Mouse (Mus musculus) liver, embryonic 13.5 days (tissue): ENCODE data around the gene Ube2i. TPM values are rescaled to one million over a fixed set of nuclear protein-coding genes. Genes with fewer than 3 reads are reported as not detected.
A peak's percentile ranks its signal among the peaks of the same experiment; 100 is the strongest.
"Not testable (repeated sequence)": the region's sequence is repeated elsewhere in the genome, so short reads cannot be mapped to it uniquely, and the experiment has no call there.

Experiments used
- ATAC-seq: fragments of 200-750 bp; cut with Nextera tagmentation; 2 replicates; pipeline ENCODE4 v1.8.0; 2017; ENCODE audit warnings: low read depth, mild to moderate bottlenecking, moderate number of reproducible peaks, moderate library complexity
- DNase-seq: peaks from one replicate; pipeline ENCODE4 v3.0.0; 2022
- H3K27ac ChIP-seq: fragments of 300-500 bp; sonication (generic); 2 replicates; pipeline ENCODE4 v1.5.1; 2015; ENCODE audit warnings: moderate library complexity, mild to moderate bottlenecking, inconsistent platforms
- H3K27me3 ChIP-seq: fragments of 300-500 bp; sonication (generic); 2 replicates; pipeline ENCODE4 v1.6.1; 2015; ENCODE audit warnings: mild to moderate bottlenecking, inconsistent platforms
- H3K36me3 ChIP-seq: fragments of 300-500 bp; sonication (generic); 2 replicates; pipeline ENCODE4 v1.6.1; 2015; ENCODE audit warnings: mild to moderate bottlenecking, inconsistent platforms
- H3K4me1 ChIP-seq: fragments of 300-500 bp; sonication (generic); replicated peaks from 2 replicates; pipeline ENCODE4 v1.6.1; 2015; ENCODE audit warnings: inconsistent platforms
- H3K4me2 ChIP-seq: fragments of 300-500 bp; sonication (generic); 2 replicates; pipeline ENCODE4 v1.6.1; 2015; ENCODE audit warnings: inconsistent platforms, mild to moderate bottlenecking, moderate library complexity
- H3K4me3 ChIP-seq: fragments of 300-500 bp; sonication (generic); replicated peaks from 2 replicates; pipeline ENCODE4 v1.5.1; 2015; ENCODE audit warnings: mild to moderate bottlenecking, inconsistent platforms
- H3K9ac ChIP-seq: fragments of 300-500 bp; sonication (generic); 2 replicates; pipeline ENCODE4 v1.6.1; 2015; ENCODE audit warnings: mild to moderate bottlenecking, inconsistent platforms
- H3K9me3 ChIP-seq: fragments of 300-500 bp; sonication (generic); replicated peaks from 2 replicates; pipeline ENCODE4 v1.6.1; 2016; ENCODE audit warnings: inconsistent platforms
- WGBS: fragments of 180-500 bp; shearing (Covaris S2); methylation state at CpG from one replicate; pipeline ENCODE4 v1.1.7; 2015; ENCODE audit not compliant: insufficient replicate concordance; 5-methylcytosine and 5-hydroxymethylcytosine counted together
- polyA plus RNA-seq: library from polyadenylated mRNA; unstranded; fragments of >200 nt; fragmentation: Nextera tagmentation; extraction: Ambion mirVana; gene quantifications from 2 replicates; pipeline ENCODE4 v1.2.1, GENCODE M21; 2015

Ube2i gene
- polyA plus RNA-seq, 1 experiment from 2014 or later, result 333 TPM

DNA sequence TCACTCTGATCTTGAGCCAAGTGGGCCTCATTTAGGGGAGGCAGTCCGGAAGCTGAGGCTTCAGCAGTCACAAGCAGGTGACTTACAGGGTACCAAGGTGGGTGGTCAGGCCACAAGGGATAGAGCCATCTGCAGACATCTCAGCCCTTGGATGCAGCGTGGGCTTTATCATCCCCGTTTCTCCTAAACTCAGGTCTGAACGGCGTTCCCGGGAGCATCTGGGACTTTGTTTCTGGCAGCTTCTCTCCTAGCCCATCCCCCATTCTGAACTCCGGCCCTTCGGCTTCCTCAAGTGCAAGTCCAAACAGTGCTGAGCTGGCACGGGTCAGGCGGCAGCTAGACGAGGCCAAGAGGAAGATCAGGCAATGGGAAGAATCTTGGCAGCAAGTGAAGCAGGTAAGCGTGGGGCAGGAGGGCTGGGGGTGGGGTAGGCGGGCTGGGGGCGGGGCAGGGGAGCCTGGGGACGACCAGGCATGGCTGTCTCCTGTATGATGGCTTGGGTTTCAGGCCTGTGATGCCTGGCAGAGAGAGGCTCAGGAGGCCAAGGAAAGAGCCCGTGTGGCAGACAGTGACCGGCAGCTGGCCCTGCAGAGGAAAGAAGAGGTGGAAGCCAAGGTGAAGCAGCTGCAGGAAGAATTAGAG is 44.3 kb downstream of the Ube2i start:
- not testable (repeated sequence) for H3K9ac ChIP-seq, H3K4me2 ChIP-seq, H3K27ac ChIP-seq, ATAC-seq, H3K27me3 ChIP-seq, DNase-seq, H3K9me3 ChIP-seq, H3K4me3 ChIP-seq
- WGBS, result 83% methylated on average over 17 of the region's 17 CpGs
- H3K4me1 ChIP-seq, result peaks cover 40% of the 10 kb centered on the region
- H3K36me3 ChIP-seq, result peaks cover 67% of the 10 kb centered on the region

- no peaks in the 10 kb centered on the region for H3K9me3 ChIP-seq
- H3K4me1 ChIP-seq, result peaks cover 62% of the 10 kb centered on the region
- 85% methylated on average over 5 of the region's 5 CpGs for WGBS
- ATAC-seq (no peak), DNase-seq (no peak)
- peak overlapping the region; percentile 93 for H3K4me2 ChIP-seq
- 0 out of 2 replicates have a peak overlapping the region, but pooled peaks have one; percentile 27 for H3K27ac ChIP-seq
- H3K4me3 ChIP-seq, result no peak overlapping the region
- no peaks in the 10 kb centered on the region for H3K27me3 ChIP-seq
- peaks cover 57% of the 10 kb centered on the region for H3K36me3 ChIP-seq
- H3K9ac ChIP-seq, result peak overlapping the region; percentile 96; the same call in 1 of the 2 replicates
Measured at GRCm38 (mm10) chr17:25227991-25228390, 46.4 kb downstream of the Ube2i start.

DNA sequence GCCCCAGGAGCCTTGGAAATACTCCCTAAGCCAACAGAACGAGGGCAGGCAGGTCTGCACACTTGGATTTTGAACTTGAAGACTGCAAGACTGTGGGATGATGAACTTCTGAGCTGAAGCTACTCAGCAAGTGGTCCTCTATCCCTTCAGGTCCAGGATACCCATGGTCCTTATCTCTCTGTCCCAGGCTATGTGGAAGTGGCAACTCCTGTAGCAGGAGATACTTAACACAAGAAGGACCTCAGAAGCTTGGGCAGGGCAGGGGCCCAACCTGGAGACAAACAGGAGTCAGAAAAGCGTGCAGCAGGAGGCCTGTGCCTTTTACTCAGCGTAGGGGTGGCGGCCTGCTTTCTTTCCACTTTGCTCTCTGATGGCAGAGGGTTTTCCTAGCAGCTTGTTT is 48.8 kb downstream of the Ube2i start:
- Histone ChIP-seq H3K9me3 (no peaks in the 10 kb centered on the region), H3K4me3 (peak overlapping the region; percentile 86), H3K9ac (peak overlapping the region; percentile 96), H3K36me3 (peaks cover 48% of the 10 kb centered on the region), H3K27ac (peak overlapping the region; percentile 99), H3K27me3 (no peaks in the 10 kb centered on the region), H3K4me1 (peaks cover 79% of the 10 kb centered on the region), H3K4me2 (peak overlapping the region; percentile 93)
- peak; percentile 75 for ATAC-seq
- WGBS, result 31% methylated on average over 4 of the region's 4 CpGs
- peak; percentile 69 for DNase-seq

DNA sequence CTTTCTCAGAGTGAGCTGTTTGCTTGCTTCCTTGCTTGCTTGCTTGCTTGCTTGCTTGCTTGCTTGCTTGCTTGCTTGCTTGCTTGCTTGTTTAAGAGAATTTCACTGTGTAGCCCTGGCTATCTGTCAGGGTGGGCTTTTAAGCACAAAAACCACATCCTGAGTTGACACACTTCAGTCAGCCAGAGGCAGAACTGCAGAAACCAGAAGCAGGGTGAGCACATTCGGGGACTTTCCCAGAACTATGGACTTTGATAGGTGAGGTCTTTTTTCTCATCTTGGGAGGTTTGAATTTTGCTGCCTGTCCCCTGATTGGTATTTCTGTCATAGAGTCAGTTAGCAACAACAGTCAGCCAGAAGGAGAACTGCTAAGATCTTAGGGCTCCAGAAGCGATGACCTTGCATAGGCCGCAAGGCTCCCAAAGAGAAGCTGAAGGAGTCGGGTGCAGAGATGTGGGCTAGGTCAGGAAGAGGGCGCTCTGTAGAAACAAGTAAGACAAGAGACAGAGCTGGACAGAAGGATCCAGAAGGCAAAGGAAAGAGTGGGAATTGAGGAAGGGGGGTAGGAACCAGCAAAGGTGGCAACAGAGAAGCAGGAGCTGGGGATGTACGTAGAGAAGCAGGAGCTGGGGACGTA is 49.7 kb downstream of the Ube2i start:
- H3K9ac ChIP-seq, result peak overlapping the region; percentile 96
- peaks cover 84% of the 10 kb centered on the region for H3K4me1 ChIP-seq
- H3K9me3 ChIP-seq, result no peaks in the 10 kb centered on the region
- H3K4me3 ChIP-seq, result peak overlapping the region; percentile 86
- peak overlapping the region; percentile 99 for H3K27ac ChIP-seq
- H3K36me3 ChIP-seq, result peaks cover 38% of the 10 kb centered on the region
- ATAC-seq, result no peak
- peak overlapping the region; percentile 93 for H3K4me2 ChIP-seq
- H3K27me3 ChIP-seq, result no peaks in the 10 kb centered on the region
- no peak for DNase-seq
- WGBS, result 49% methylated on average over 7 of the region's 7 CpGs

DNA sequence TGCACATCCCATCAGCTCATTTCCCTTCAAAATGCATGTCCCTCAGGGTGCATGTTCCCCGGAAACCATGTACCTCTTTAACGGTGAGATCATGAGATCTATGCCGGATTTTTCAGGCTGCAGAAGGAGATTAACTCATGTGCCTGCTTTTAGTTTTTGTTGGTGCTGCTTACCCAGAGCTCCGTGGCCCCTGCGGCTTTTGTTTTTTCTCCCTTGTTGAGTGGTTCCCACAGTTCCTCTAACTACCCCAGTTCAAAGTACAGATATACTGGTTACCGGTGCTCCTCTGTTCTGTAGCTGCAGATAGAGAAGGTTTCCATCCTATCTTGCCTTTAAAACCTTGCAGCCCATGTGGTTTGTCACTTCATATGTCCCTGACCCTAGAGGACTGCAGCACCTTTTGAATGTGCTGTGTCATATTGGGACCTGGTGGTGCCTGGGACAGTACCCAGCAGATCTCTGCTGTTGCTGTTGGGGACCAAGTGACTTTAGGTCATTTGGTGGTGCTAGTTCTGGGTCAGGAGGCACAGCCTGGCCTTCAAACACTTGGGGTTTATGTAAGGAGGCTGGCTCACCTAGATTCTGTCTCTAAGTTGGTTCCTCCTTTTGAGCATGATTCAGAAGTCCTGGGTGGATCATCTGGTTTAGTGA is 51.3 kb downstream of the Ube2i start:
- Histone ChIP-seq H3K36me3 (peaks cover 31% of the 10 kb centered on the region), H3K9ac (peak overlapping the region; percentile 96), H3K4me2 (peak overlapping the region; percentile 93), H3K27ac (peak overlapping the region; percentile 99), H3K27me3 (no peaks in the 10 kb centered on the region), H3K4me1 (peaks cover 73% of the 10 kb centered on the region), H3K9me3 (no peaks in the 10 kb centered on the region), H3K4me3 (peak overlapping the region; percentile 86)
- DNase-seq (peak; percentile 64), ATAC-seq (peak; percentile 64)
- WGBS, result 8% methylated on average over 6 of the region's 6 CpGs

- H3K4me3 ChIP-seq, result peak overlapping the region; percentile 86
- H3K27ac ChIP-seq, result peak overlapping the region; percentile 99
- WGBS, result 5% methylated on average over 18 of the region's 28 CpGs
- H3K4me1 ChIP-seq, result peaks cover 67% of the 10 kb centered on the region
- peak; percentile 67 for ATAC-seq
- not testable (repeated sequence) for H3K27me3 ChIP-seq, H3K9me3 ChIP-seq
- peak overlapping the region; percentile 96 for H3K9ac ChIP-seq
- peaks cover 25% of the 10 kb centered on the region for H3K36me3 ChIP-seq
- H3K4me2 ChIP-seq, result peak overlapping the region; percentile 93
- DNase-seq, result peak; percentile 39
Measured at GRCm38 (mm10) chr17:25222504-25222940, 51.9 kb downstream of the Ube2i start.

- DNase-seq (peak; percentile 79), ATAC-seq (peak; percentile 76)
- peak overlapping the region; percentile 77 for H3K9ac ChIP-seq
- H3K4me2 ChIP-seq, result peak overlapping the region; percentile 84
- under 1% methylated on average over 22 of the region's 30 CpGs for WGBS
- peaks cover 62% of the 10 kb centered on the region for H3K4me1 ChIP-seq
- peak overlapping the region; percentile 86 for H3K4me3 ChIP-seq
- H3K27me3 ChIP-seq, result no peaks in the 10 kb centered on the region
- peaks cover 20% of the 10 kb centered on the region for H3K36me3 ChIP-seq
- no peaks in the 10 kb centered on the region for H3K9me3 ChIP-seq
- peak overlapping the region; percentile 99 for H3K27ac ChIP-seq
Measured at GRCm38 (mm10) chr17:25221821-25222503, 52.5 kb downstream of the Ube2i start.

DNA sequence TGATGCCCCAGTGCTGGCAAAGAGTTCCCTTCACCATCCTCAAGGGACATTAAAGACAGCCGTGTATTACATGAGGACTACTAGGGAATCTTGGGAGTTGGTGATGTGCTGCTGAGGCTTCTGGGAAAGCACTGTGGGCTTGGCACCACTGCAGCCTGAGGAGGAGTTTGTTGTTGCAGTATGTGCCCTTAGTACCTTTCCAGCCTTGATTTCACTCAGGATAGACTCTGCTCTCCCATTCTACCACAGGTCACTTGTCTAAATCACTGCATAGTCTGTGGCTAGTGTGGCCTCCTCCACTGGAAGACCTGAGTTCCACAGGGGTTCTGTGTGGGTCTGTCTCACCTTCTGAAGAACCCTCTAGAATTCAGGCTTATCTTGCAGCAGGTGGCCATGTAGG is 53.7 kb downstream of the Ube2i start:
- Histone ChIP-seq H3K36me3 (peaks cover 9% of the 10 kb centered on the region; the same call in 1 of the 2 replicates), H3K9me3 (no peaks in the 10 kb centered on the region), H3K27ac (peak overlapping the region; percentile 99; the same call in 1 of the 2 replicates), H3K4me3 (no peak overlapping the region), H3K9ac (peak overlapping the region; percentile 77; the same call in 1 of the 2 replicates), H3K4me1 (peaks cover 49% of the 10 kb centered on the region), H3K4me2 (peak overlapping the region; percentile 84), H3K27me3 (no peaks in the 10 kb centered on the region)
- ATAC-seq, result no peak
- WGBS, result 70% methylated on average over 1 of the region's 1 CpGs
- DNase-seq, result no peak

DNA sequence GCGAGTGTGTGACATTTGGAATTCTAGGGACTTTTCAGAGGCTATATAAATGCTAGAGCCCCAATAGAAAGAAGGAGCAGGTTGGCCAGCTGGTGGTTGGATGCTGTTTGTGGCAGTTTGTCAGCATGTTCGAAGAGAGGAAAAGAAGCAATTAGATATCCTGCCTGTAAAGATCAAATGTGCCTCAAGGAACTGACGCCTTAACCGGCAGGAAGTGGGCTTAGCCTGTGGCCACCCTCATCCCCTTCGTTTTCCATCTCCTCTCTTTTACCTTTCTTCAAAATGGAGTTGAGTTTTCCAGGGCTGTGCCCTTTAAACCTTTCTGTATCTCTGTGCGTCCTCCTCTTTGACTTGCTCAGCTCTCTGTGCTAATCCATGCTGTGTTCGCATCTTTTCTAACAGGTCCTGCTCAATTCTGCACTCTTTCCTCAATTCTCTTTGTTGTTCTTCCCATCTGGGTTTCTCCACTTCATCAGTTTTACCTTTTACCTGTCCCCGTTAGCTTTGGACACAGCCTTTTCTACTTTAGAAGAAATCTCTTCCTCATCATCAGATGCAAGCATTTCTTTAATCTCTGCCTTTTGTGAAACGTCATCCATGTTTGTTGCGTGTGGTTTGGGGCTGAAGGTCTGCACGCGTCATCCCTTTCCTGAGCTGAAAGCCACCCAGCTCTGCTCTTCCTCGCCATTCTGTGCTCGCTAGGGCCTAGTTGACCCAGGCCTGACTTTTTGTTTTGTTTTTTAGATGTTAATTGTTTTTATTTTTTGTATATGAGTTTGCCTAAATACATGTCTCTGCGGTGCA is 54.7 kb downstream of the Ube2i start:
- ATAC-seq (no peak), DNase-seq (no peak)
- H3K4me3 ChIP-seq, result no peak overlapping the region
- no peak overlapping the region for H3K9ac ChIP-seq
- WGBS, result 75% methylated on average over 15 of the region's 15 CpGs
- H3K27me3 ChIP-seq, result no peaks in the 10 kb centered on the region
- H3K27ac ChIP-seq, result 0 out of 2 replicates have a peak overlapping the region, but pooled peaks have one; percentile 1
- H3K4me1 ChIP-seq, result peaks cover 45% of the 10 kb centered on the region
- H3K36me3 ChIP-seq, result peaks cover 17% of the 10 kb centered on the region
- no peaks in the 10 kb centered on the region for H3K9me3 ChIP-seq
- H3K4me2 ChIP-seq, result no peak overlapping the region

DNA sequence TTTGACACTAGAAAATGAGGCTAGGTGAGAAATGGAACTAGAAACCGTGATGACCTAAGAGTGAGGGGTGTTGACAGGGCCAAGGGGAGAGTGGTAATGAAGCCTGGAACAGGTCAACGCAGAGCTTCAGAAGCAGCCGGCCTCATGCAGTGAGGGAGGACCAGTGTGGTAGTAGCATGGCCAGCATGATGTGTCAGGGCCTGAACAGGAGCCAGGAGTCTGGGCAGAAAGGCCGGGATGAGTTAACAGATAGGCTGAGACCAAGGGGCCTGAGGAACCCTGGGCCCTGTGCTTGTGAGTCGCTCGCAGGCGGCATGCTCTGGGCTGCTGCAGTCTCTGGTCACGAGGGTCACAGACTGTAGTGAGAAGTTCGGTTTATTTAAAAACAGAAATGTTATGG is 55.5 kb downstream of the Ube2i start:
- no peak overlapping the region for H3K9ac ChIP-seq
- no peaks in the 10 kb centered on the region for H3K27me3 ChIP-seq
- no peak overlapping the region for H3K4me2 ChIP-seq
- DNase-seq (no peak), ATAC-seq (no peak)
- H3K4me1 ChIP-seq, result peaks cover 37% of the 10 kb centered on the region
- no peak overlapping the region for H3K27ac ChIP-seq
- whole genome bisulfite sequencing, result 78% methylated on average over 9 of the region's 9 CpGs
- H3K36me3 ChIP-seq, result peaks cover 21% of the 10 kb centered on the region
- H3K9me3 ChIP-seq, result no peaks in the 10 kb centered on the region
- no peak overlapping the region for H3K4me3 ChIP-seq
